Mouse (Mus musculus) kidney, postnatal 0 days (tissue): ENCODE data around the gene Tomm40. TPM values are rescaled to one million over a fixed set of nuclear protein-coding genes. Genes with fewer than 3 reads are reported as not detected.

ENCODE experiments used
- ATAC-seq: fragments of 200-750 bp; cut with Nextera tagmentation; replicated peaks from 2 replicates; pipeline ENCODE4 v1.8.0; 2017; ENCODE audit warnings: low read depth, moderate number of reproducible peaks, moderate TSS enrichment, moderate library complexity; ENCODE audit not compliant: low FRiP score
- DNase-seq: peaks from one replicate; pipeline ENCODE4 v3.0.0-alpha.2; 2016; ENCODE audit warnings: low spot score
- H3K27ac ChIP-seq: fragments of 300-500 bp; sonication (generic); 2 replicates; pipeline ENCODE4 v1.5.1; 2014; ENCODE audit warnings: mild to moderate bottlenecking
- H3K27me3 ChIP-seq: fragments of 300-500 bp; sonication (generic); 2 replicates; pipeline ENCODE4 v1.6.1; 2014; ENCODE audit warnings: low read length, mixed read lengths; ENCODE audit not compliant: insufficient read depth
- H3K36me3 ChIP-seq: fragments of 300-500 bp; sonication (generic); 2 replicates; pipeline ENCODE4 v1.6.1; 2014; ENCODE audit warnings: low read length, mixed read lengths; ENCODE audit not compliant: insufficient read depth
- H3K4me1 ChIP-seq: fragments of 300-500 bp; sonication (generic); replicated peaks from 2 replicates; pipeline ENCODE4 v1.6.1; 2014; ENCODE audit warnings: antibody characterized with exemption, low read length, mixed read lengths; ENCODE audit not compliant: insufficient read depth
- H3K4me2 ChIP-seq: fragments of 300-500 bp; sonication (generic); 2 replicates; pipeline ENCODE4 v1.6.1; 2014; ENCODE audit warnings: mild to moderate bottlenecking, low read length, moderate library complexity, mixed read lengths
- H3K4me3 ChIP-seq: fragments of 300-500 bp; sonication (generic); replicated peaks from 2 replicates; pipeline ENCODE4 v1.5.1; 2014; ENCODE audit warnings: low read depth, low read length
- H3K9ac ChIP-seq: fragments of 300-500 bp; sonication (generic); 2 replicates; pipeline ENCODE4 v1.6.1; 2014; ENCODE audit warnings: low read depth, low read length
- H3K9me3 ChIP-seq: fragments of 300-500 bp; sonication (generic); replicated peaks from 2 replicates; pipeline ENCODE4 v1.6.1; 2016; ENCODE audit warnings: low read length, inconsistent platforms, mixed read lengths
- CTCF ChIP-seq: IDR thresholded peaks from 2 replicates; pipeline ENCODE4 v1.5.1; 2016; ENCODE audit warnings: antibody characterized with exemption, low read depth, mild to moderate bottlenecking, moderate library complexity
- WGBS: fragments of 180-500 bp; shearing (Covaris S2); extraction: QIAGEN DNeasy Blood & Tissue Kit; methylation state at CpG from one replicate; pipeline ENCODE4 v1.1.7; 2014; 5-methylcytosine and 5-hydroxymethylcytosine counted together
- polyA plus RNA-seq: library from polyadenylated mRNA; unstranded; fragments of >200 nt; fragmentation: Nextera tagmentation; extraction: Ambion mirVana; gene quantifications from 2 replicates; pipeline ENCODE4 v1.2.1, GENCODE M21; 2015

Gene Tomm40
- polyA plus RNA-seq, 1 experiment from 2014 or later, result 163 TPM

- Histone ChIP-seq H3K4me1 (no peaks in the 10 kb centered on the region), H3K4me3 (no peak within 1 kb of the TSS), H3K9ac (no peak within 1 kb of the TSS), H3K27ac (no peak within 1 kb of the TSS), H3K36me3 (no peaks in the 10 kb centered on the region), H3K4me2 (no peak within 1 kb of the TSS), H3K27me3 (no peaks in the 10 kb centered on the region), H3K9me3 (no peaks in the 10 kb centered on the region)
- TF ChIP-seq CTCF, result no peak
- no peak for ATAC-seq
- no peak for DNase-seq
- 56% methylated on average over 8 of the region's 8 CpGs for WGBS
Measured at GRCm38 (mm10) chr7:19677872-19678271, 37.4 kb downstream of the Tomm40 start, which contains the start of gene Apoc2. Gene Apoc2 (minus strand): TSS chr7:19677941.

GRCm38 (mm10) chr7:19676662-19677061 lies 38.6 kb downstream of the Tomm40 start:
- H3K9me3 ChIP-seq, result no peaks in the 10 kb centered on the region
- H3K27me3 ChIP-seq, result no peaks in the 10 kb centered on the region
- H3K9ac ChIP-seq, result no peak overlapping the region
- DNase-seq (no peak), ATAC-seq (no peak)
- H3K4me3 ChIP-seq, result no peak overlapping the region
- TF ChIP-seq CTCF, result no peak
- H3K4me1 ChIP-seq, result no peaks in the 10 kb centered on the region
- 85% methylated on average over 1 of the region's 1 CpGs for WGBS
- no peak overlapping the region for H3K27ac ChIP-seq
- H3K4me2 ChIP-seq, result no peak overlapping the region
- no peaks in the 10 kb centered on the region for H3K36me3 ChIP-seq

DNA sequence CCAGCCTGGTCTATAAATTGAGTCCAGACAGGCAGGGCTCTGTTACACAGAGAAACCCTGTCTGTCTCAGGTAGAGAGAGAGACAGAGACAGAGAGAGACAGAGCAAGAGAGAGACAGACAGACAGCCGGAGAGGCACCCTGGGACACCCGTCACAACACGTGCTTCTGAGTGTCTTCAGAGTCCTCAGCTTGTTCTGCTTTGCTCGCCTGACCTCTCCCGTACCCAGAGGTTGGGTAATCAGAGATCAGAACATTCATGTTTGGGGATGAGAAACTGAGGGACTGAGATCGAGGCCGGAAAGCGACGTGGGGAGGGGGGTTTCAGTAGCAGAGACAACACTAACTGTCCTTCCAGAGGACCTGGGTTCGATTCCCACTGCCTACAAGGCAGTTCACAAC lies 39.4 kb downstream of the Tomm40 start:
- H3K9me3 ChIP-seq, result no peaks in the 10 kb centered on the region
- no peak for TF ChIP-seq CTCF
- 76% methylated on average over 10 of the region's 10 CpGs for WGBS

DNA sequence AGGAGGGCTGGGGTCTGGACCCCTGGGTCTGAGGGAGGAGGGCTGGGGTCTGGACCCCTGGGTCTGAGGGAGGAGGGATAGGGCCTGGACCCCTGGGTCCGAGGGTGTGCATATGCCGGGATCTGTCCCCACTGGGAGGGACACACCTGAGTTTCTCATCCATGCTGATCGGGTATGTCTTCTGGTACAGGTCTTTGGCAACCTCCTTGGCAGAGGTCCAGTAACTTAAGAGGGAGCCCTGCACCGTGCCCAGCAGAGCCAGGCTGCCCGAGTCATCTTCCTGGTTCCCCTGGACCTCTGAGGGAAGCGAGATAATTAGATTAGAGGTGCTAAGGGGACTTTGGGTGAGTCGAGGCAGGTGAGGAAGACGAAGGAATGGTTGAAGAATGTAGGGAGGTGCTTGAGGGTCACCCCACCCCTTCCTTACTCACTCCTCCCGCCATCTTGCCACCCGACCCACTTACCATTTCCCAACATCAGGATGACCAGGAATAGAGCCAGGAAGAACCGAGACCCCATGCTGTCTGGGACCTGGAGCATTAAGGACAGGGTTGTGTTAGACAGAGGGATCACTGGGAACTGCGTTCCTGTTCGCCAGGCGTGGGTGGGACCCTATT lies 42.0 kb downstream of the Tomm40 start:
- Histone ChIP-seq H3K36me3 (no peaks in the 10 kb centered on the region), H3K4me3 (no peak overlapping the region), H3K27ac (no peak overlapping the region), H3K4me2 (no peak overlapping the region), H3K9ac (no peak overlapping the region), H3K9me3 (no peaks in the 10 kb centered on the region), H3K4me1 (peaks cover 5% of the 10 kb centered on the region; the same call in 1 of the 2 replicates), H3K27me3 (no peaks in the 10 kb centered on the region)
- TF ChIP-seq CTCF, result no peak
- WGBS, result 56% methylated on average over 14 of the region's 14 CpGs
- ATAC-seq (no peak), DNase-seq (no peak)

More for the DNA sequence above, 39.4 kb downstream of the Tomm40 start:
- no peak overlapping the region for H3K4me3 ChIP-seq
- H3K9ac ChIP-seq, result no peak overlapping the region
- H3K27me3 ChIP-seq, result no peaks in the 10 kb centered on the region
- ATAC-seq, result no peak
- H3K36me3 ChIP-seq, result no peaks in the 10 kb centered on the region
- no peak for DNase-seq
- no peak overlapping the region for H3K4me2 ChIP-seq
- H3K27ac ChIP-seq, result no peak overlapping the region
- no peaks in the 10 kb centered on the region for H3K4me1 ChIP-seq

DNA sequence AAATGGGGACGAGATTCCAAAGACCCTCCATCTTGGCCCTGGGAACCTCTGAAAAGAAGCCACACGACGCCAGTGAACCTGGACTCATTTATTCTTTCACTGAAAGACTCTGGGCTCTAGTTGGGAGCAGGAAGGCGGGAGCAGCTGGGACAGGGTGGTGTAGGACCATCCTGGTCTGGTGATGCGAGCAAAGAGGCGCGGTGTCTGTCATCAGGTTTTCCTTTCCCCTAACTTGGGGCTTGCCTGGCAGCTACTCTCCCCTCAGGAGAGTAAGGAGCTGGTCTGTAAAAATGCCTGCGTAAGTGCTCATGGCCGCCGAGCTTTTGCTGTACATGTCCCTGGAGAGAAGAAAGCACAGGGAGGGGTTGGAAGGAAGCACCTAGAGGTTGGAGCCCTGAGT lies 43.7 kb downstream of the Tomm40 start:
- ATAC-seq, result no peak
- Histone ChIP-seq H3K4me1 (peaks cover 5% of the 10 kb centered on the region; the same call in 1 of the 2 replicates), H3K4me3 (no peak overlapping the region), H3K4me2 (no peak overlapping the region), H3K36me3 (no peaks in the 10 kb centered on the region), H3K27me3 (no peaks in the 10 kb centered on the region), H3K27ac (no peak overlapping the region), H3K9ac (no peak overlapping the region), H3K9me3 (no peaks in the 10 kb centered on the region)
- DNase-seq, result no peak
- TF ChIP-seq CTCF, result no peak
- WGBS, result 65% methylated on average over 10 of the region's 10 CpGs

DNA sequence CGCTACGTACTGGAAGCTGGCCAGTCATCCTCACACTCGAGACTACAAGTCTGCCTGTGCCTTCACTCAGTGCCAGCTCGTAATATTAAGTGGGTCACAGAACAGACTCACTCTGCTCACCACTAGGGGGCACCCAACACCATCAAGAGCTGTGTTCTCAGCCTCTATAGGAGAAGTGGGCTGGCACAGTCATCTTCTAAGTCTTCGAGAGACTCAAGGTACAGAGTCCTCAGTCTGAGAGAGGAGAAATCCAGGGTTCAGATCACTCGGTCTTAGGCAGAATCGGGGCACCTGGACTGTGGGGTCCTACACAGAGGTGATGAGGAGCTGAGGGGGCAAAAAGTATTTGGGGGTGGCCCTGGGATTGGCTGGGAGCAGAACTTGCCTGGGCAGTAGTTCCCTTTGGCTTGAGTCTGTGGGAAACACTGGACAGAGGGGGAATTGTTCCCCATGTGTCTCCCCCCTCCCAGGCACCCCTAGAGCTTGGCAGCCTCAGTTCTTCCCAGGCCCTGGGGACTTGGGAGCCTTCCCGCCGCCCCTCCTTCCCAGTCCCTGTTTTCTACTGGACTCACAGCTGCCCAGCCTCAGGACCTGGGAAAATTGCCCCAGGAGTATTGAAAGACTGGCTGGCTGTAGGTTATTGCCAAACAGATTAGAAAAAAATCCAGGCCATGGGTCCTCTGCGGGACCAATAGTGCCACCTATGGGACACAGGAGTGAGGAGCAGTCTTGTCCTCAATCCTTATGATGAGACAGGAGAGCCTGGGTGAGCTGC lies 46.1 kb downstream of the Tomm40 start:
- WGBS, result 6% methylated on average over 10 of the region's 10 CpGs
- Histone ChIP-seq H3K4me1 (peaks cover 6% of the 10 kb centered on the region; the same call in 1 of the 2 replicates), H3K9me3 (no peaks in the 10 kb centered on the region), H3K36me3 (no peaks in the 10 kb centered on the region), H3K9ac (no peak overlapping the region), H3K4me2 (peak overlapping the region; percentile 42), H3K27ac (peak overlapping the region; percentile 70), H3K27me3 (no peaks in the 10 kb centered on the region), H3K4me3 (no peak overlapping the region)
- peak; percentile 96 for DNase-seq
- TF ChIP-seq CTCF, result peak; percentile 97
- peak; percentile 77 for ATAC-seq
